Comparison of ENCODE assay signal across 21 mouse cellular contexts in the genomic region with DNA sequence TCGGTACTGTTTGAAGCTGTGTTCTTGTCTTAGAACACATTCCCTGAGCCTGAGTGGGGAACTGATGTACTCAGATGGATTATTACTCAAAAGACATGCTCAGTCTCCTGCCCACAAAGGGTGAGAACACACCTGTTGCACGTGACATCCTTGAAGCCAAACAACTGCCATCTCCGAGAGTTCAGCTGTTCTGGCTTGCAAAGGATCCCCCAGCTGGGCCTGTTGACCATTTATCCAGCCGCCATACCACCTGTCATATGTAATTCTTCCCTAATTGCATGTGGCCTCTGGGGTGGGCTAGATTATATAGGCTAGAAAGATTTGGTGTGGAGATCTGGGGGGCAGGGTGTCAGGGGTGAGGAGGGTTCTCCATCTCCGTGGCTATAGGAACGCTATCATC. TPM values are rescaled to one million over a fixed set of nuclear protein-coding genes. Genes with fewer than 3 reads are reported as not detected.
DNase-seq lines count a peak whose midpoint lies in the region; ATAC-seq and TF ChIP-seq lines count a peak whose summit lies in the region.
"Had no signal": no experiment of that assay in that cellular context is flagged by ENCODE, and none has a peak within 500 bp of the region (broad histone marks: within the 10 kb centered on the region; RNA-seq: fewer than 3 reads in every experiment).

No protein-coding gene starts in this region.

- no peaks in the 10 kb centered on the region for H3K9me3 ChIP-seq in embryonic facial prominence, embryonic 14.5 days (ENCODE audit: control insufficient read depth, low read length)
- no peaks in the 10 kb centered on the region for H3K9me3 ChIP-seq in embryonic facial prominence, embryonic 10.5 days
- H3K9me3 ChIP-seq: embryonic facial prominence, embryonic 12.5 days; forebrain, embryonic 13.5 days; forebrain, embryonic 15.5 days had no signal

- H3K4me2 ChIP-seq in embryonic facial prominence, embryonic 14.5 days (ENCODE audit: low read depth, low read length): no peak overlapping the region
- H3K4me2 ChIP-seq in myocyte (ENCODE audit: low read depth): no peak overlapping the region
- H3K4me2 ChIP-seq: embryonic facial prominence, embryonic 12.5 days; forebrain, embryonic 13.5 days; forebrain, embryonic 15.5 days had no signal

- intact Hi-C loops in heart, postnatal 36 days (cut with DNase I): no loop called here

- no peaks in the 10 kb centered on the region for H3K36me3 ChIP-seq in embryonic facial prominence, embryonic 14.5 days (ENCODE audit: control insufficient read depth, insufficient read depth, low read length)
- H3K36me3 ChIP-seq in embryonic facial prominence, embryonic 10.5 days (replicated peaks): no peaks in the 10 kb centered on the region
- H3K36me3 ChIP-seq in C2C12 (ENCODE audit: control insufficient read depth, insufficient read depth) (no peaks in the 10 kb centered on the region), myocyte (ENCODE audit: control insufficient read depth, insufficient read depth) (no peaks in the 10 kb centered on the region)
- H3K36me3 ChIP-seq: embryonic facial prominence, embryonic 12.5 days; forebrain, embryonic 15.5 days had no signal

- peak; percentile 31; the same call in 1 of the 2 replicates for ATAC-seq in embryonic facial prominence, embryonic 14.5 days (ENCODE audit: low read depth)
- ATAC-seq: activated CD4-positive, CD25-positive, alpha-beta regulatory T cell, adult 4 months; forebrain, embryonic 13.5 days; forebrain, embryonic 15.5 days; forebrain, postnatal 0 days; Patski had no signal

- H3ac ChIP-seq in C2C12 (ENCODE audit: control insufficient read depth, insufficient read length, low read depth) (no peak overlapping the region), myocyte (ENCODE audit: control insufficient read depth, insufficient read length) (no peak overlapping the region)

- H3K9ac ChIP-seq in embryonic facial prominence, embryonic 14.5 days (ENCODE audit: low read depth, low read length): no peak overlapping the region
- H3K9ac ChIP-seq: embryonic facial prominence, embryonic 12.5 days; forebrain, embryonic 13.5 days; forebrain, embryonic 15.5 days; forebrain, postnatal 0 days had no signal

- H3K79me2 ChIP-seq in C2C12 (ENCODE audit: control insufficient read depth, insufficient read depth): no peaks in the 10 kb centered on the region
- H3K79me2 ChIP-seq in myocyte (ENCODE audit: control insufficient read depth, insufficient read depth): no peaks in the 10 kb centered on the region

- no peak for TF ChIP-seq POLR2A in myocyte (IDR thresholded peaks at IDR 0.05; ENCODE audit: insufficient read length, low read depth)

- DNase-seq in embryonic facial prominence, embryonic 14.5 days (ENCODE audit: low spot score): peak; percentile 74
- no peak for DNase-seq in embryonic facial prominence, embryonic 10.5 days (ENCODE audit: low spot score)
- DNase-seq in heart, postnatal 36 days: no peak
- DNase-seq: adrenal gland, adult 8-10 months; adrenal gland, postnatal 14 days; adrenal gland, postnatal 36 days; B cell, adult 2 months; cerebellum, adult 11-12 months; cerebellum, adult 2 months; cerebellum, adult 9-10 months; cerebellum, postnatal 14 days; cerebellum, postnatal 36 days; embryo, embryonic 11 days; forebrain, postnatal 0 days had no signal

- H3K4me3 ChIP-seq in embryonic facial prominence, embryonic 14.5 days (ENCODE audit: low read depth, low read length): no peak overlapping the region
- no peak overlapping the region for H3K4me3 ChIP-seq in embryonic facial prominence, embryonic 10.5 days
- H3K4me3 ChIP-seq in C2C12 (ENCODE audit: insufficient read depth, poor library complexity, severe bottlenecking): no peak overlapping the region
- no peak overlapping the region for H3K4me3 ChIP-seq in myocyte
- H3K4me3 ChIP-seq: embryonic facial prominence, embryonic 12.5 days; forebrain, embryonic 13.5 days; forebrain, embryonic 15.5 days had no signal

- H3K4me1 ChIP-seq in embryonic facial prominence, embryonic 14.5 days (ENCODE audit: control insufficient read depth, insufficient read depth, low read length): peaks cover 9% of the 10 kb centered on the region; the same call in 1 of the 2 replicates
- peaks cover 16% of the 10 kb centered on the region for H3K4me1 ChIP-seq in embryonic facial prominence, embryonic 10.5 days

- no peaks in the 10 kb centered on the region for H3K27me3 ChIP-seq in embryonic facial prominence, embryonic 14.5 days (replicated peaks; ENCODE audit: control insufficient read depth, insufficient read depth, low read length)
- H3K27me3 ChIP-seq in embryonic facial prominence, embryonic 10.5 days (replicated peaks; ENCODE audit: low read depth, poor library complexity, severe bottlenecking): no peaks in the 10 kb centered on the region
- H3K27me3 ChIP-seq in C2C12 (ENCODE audit: control insufficient read depth, insufficient read depth, insufficient read length): no peaks in the 10 kb centered on the region
- H3K27me3 ChIP-seq in myocyte (ENCODE audit: control insufficient read depth, insufficient read depth, insufficient read length): no peaks in the 10 kb centered on the region
- H3K27me3 ChIP-seq: embryonic facial prominence, embryonic 12.5 days; forebrain, embryonic 13.5 days; forebrain, embryonic 15.5 days; Patski had no signal

- WGBS in embryonic facial prominence, embryonic 14.5 days: 77% methylated on average over 6 of the region's 6 CpGs
- 88% methylated on average over 6 of the region's 6 CpGs for WGBS in embryonic facial prominence, embryonic 10.5 days

- no peaks in the 10 kb centered on the region for H3K79me3 ChIP-seq in C2C12 (ENCODE audit: low read depth)

- no peak overlapping the region for H3K27ac ChIP-seq in embryonic facial prominence, embryonic 14.5 days (replicated peaks; ENCODE audit: low read depth, low read length)
- no peak overlapping the region for H3K27ac ChIP-seq in embryonic facial prominence, embryonic 10.5 days (replicated peaks)
- H3K27ac ChIP-seq: embryonic facial prominence, embryonic 12.5 days; forebrain, embryonic 13.5 days; forebrain, embryonic 15.5 days had no signal

- TF ChIP-seq CTCF in C2C12 (IDR thresholded peaks at IDR 0.05; ENCODE audit: control insufficient read depth, insufficient read depth, insufficient read length): no peak

TF ChIP-seq in C2C12, 6 proteins besides CTCF, POLR2A, EP300 and RAD21:
- no peak for TF ChIP-seq USF1 (IDR thresholded peaks at IDR 0.05; ENCODE audit: low read depth)
- TF ChIP-seq MYOG (IDR thresholded peaks at IDR 0.05; ENCODE audit: control insufficient read depth, extremely low read depth, insufficient read length): no peak
- no peak for TF ChIP-seq MAX (IDR thresholded peaks at IDR 0.05)
- no peak for TF ChIP-seq FOSL1 (IDR thresholded peaks at IDR 0.05; ENCODE audit: insufficient read depth, low read length, poor library complexity, severe bottlenecking)
- TF ChIP-seq MYOD1 (IDR thresholded peaks at IDR 0.05; ENCODE audit: control insufficient read depth, insufficient read length, low read depth): peak; percentile 21

TF ChIP-seq in myocyte, 11 proteins besides CTCF, POLR2A, EP300 and RAD21:
- TF ChIP-seq MYOG (IDR thresholded peaks at IDR 0.05; ENCODE audit: control insufficient read depth in 1 of 3, insufficient read depth in 1 of 3, insufficient read length in 2 of 3, low read depth in 2 of 3) (peak; percentile 73 to 97 (median 87)), USF1 (IDR thresholded peaks at IDR 0.05; ENCODE audit: low read depth) (no peak), MYOD1 (IDR thresholded peaks at IDR 0.05; ENCODE audit: control insufficient read depth in 1 of 3, insufficient read length in 2 of 3, low read depth in 2 of 3) (peak; percentile 87 to 99 (median 94)), TCF3 (IDR thresholded peaks at IDR 0.05; ENCODE audit: insufficient read length, low read depth) (peak; percentile 82), E2F4 (IDR thresholded peaks at IDR 0.05; ENCODE audit: insufficient read depth) (no peak), POLR2AphosphoS2 (IDR thresholded peaks at IDR 0.05; ENCODE audit: insufficient read length, low read depth) (no peak), TCF12 (IDR thresholded peaks at IDR 0.05; ENCODE audit: insufficient read depth, poor library complexity, severe bottlenecking) (peak; percentile 90)

RNA-seq across cellular contexts. Expression of a gene that starts 9.1 kb away (rescaled TPM):
- 31.8 and 32.0 TPM in 2 replicates for polyA plus RNA-seq in embryonic facial prominence, embryonic 14.5 days (2014; fragmentation: Nextera tagmentation; extraction: Ambion mirVana)
- polyA plus RNA-seq in embryonic facial prominence, embryonic 10.5 days (2016; fragmentation: Nextera tagmentation; extraction: Ambion mirVana): 30.2 and 30.3 TPM in 2 replicates
- polyA plus RNA-seq in C2C12 (2012; fragmentation: generic; extraction: Trizol): 11.0 TPM
- 16.5 TPM for polyA plus RNA-seq in myocyte (2012; fragmentation: generic; extraction: Trizol)
- total RNA-seq in heart, postnatal 36 days (2021): 10 to 100 TPM; 16.2 to 16.9 TPM

RNA-seq across cellular contexts. Expression of a gene that starts 17.8 kb away (rescaled TPM):
- polyA plus RNA-seq in embryonic facial prominence, embryonic 14.5 days (2014; fragmentation: Nextera tagmentation; extraction: Ambion mirVana): 19.0 and 20.6 TPM in 2 replicates
- 11.2 and 12.1 TPM in 2 replicates for polyA plus RNA-seq in embryonic facial prominence, embryonic 10.5 days (2016; fragmentation: Nextera tagmentation; extraction: Ambion mirVana)
- 14.2 TPM for polyA plus RNA-seq in C2C12 (2012; fragmentation: generic; extraction: Trizol)
- polyA plus RNA-seq in myocyte (2012; fragmentation: generic; extraction: Trizol): 25.9 TPM
- total RNA-seq in heart, postnatal 36 days (2021): 10 to 100 TPM; 23.8 to 26.6 TPM

RNA-seq across cellular contexts. Expression of a gene that starts 37.1 kb away (rescaled TPM):
- polyA plus RNA-seq in embryonic facial prominence, embryonic 14.5 days (2014; fragmentation: Nextera tagmentation; extraction: Ambion mirVana): 16.5 and 19.8 TPM in 2 replicates
- 0.36 and 0.67 TPM in 2 replicates for polyA plus RNA-seq in embryonic facial prominence, embryonic 10.5 days (2016; fragmentation: Nextera tagmentation; extraction: Ambion mirVana)
- 0.30 TPM for polyA plus RNA-seq in C2C12 (2012; fragmentation: generic; extraction: Trizol)
- polyA plus RNA-seq in myocyte (2012; fragmentation: generic; extraction: Trizol): 14.0 TPM
- total RNA-seq in heart, postnatal 36 days (2021): 1 to 10 TPM; 1.1 to 1.4 TPM
- polyA plus RNA-seq: activated CD4-positive, CD25-positive, alpha-beta regulatory T cell, adult 4 months had no signal
